Mouse (Mus musculus) embryo, embryonic 9.5 days (tissue): Measurements from ENCODE around the gene Cd2.

Experiments
- DNase-seq: peaks from one replicate; pipeline ENCODE4 v3.0.0-alpha.2; 2017; ENCODE audit errors: extremely low spot score

The Cd2 gene

GRCm38 (mm10) chr3:101274794-101275193 lies 12.9 kb downstream of the Cd2 start:
- DNase-seq = no peak

DNA sequence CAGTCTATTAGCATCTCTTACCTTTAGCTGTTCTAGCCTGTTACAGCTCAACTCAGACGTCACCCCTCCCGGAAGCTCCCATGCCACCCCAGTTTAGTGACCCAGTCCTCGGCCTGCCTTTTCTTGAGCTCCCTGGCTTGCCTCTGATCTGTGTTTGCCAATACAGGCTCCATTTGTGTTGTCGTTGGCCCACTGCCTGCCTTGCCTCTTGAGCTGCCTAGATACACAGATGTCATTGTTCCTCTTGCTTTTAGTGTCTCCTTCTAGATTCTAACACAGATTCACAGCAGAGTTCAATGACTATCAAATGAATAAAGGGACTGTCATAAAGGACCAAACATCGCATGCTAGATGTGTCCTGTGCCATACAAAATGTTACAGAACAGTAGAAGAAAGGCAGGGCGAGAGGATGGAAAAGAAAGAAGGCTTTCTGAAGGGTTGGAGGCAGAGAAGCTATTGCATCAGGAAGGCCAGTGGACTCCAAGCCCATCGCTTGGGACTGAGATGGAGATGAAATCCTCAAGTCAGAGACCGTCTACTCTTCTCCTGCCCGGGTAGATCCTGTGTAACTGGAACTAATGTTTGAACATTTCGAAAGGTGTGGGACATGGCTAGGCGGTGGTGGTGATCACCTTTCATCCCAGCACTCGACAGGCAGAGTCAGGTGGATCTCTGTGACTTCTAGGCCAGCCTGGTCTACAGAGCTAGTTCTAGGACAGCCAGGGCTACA lies 13.5 kb downstream of the Cd2 start:
- no peak for DNase-seq

GRCm38 (mm10) chr3:101272166-101272565 lies 15.6 kb downstream of the Cd2 start:
- DNase-seq = no peak

GRCm38 (mm10) chr3:101270833-101271232 lies 16.9 kb downstream of the Cd2 start:
- DNase-seq = no peak

DNA sequence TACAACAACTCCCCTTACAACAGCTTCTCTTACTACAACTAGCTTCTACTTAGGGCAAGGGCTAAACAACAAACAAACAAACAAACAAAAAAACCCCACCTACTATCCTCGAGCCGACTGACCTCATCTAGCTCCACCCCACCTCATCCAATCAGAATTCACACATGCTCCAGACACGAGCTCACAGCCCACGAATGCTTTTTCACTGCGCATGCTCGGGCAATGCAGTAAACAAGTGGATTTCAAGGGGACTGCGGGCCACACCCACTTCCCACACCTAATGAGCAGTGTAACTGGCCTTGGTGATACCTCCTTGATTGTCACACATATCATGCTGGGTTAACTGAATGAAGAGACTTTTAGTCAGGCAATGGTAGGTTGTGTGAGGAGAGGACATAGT lies 19.4 kb downstream of the Cd2 start:
- no peak for DNase-seq

DNA sequence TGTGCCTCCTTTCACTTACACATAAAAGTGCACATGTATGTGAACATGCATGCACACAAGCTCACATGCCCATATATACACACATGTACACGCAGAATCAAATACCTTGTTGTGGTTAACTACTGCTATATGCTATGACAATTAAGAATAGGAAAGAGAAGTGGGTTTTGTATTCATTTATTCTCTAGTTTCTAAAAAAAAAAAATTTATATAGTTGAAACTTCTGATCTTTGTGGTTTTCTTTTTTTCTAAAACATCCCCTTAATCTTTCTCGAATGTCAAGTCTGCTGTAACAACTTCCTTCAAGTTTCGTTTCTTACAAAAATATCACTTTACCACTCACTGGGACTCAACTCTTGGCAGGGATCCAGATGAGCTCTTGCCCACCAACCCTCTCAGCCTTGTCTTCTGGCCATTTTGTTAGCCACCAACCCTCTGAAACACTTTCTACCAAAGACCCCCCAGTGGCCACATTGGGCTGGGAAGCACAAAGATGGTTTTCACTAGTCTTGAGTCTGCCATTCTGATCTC lies 22.1 kb downstream of the Cd2 start:
- no peak for DNase-seq

DNA sequence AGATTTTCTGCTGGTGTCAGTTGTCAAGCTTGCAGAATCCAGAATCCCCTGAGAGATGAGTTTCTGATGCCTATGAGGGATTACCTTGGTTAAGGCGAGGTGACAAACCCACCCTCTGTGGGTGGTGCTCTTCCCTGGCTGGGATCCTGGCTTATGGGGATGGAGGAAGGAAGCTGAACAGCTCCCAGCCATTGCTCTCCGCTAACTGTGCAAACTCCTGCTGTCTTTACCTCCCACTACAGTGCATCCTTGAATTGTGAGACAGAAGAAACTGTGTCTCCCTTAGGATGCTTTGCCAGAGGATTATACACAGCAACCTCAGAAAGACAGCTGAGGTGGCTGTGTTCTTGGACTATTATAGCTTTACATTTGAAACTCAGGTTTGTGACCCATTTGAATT lies 28.8 kb downstream of the Cd2 start:
- no peak for DNase-seq

GRCm38 (mm10) chr3:101256090-101256489 lies 31.6 kb downstream of the Cd2 start:
- DNase-seq = no peak

- DNase-seq = no peak
These were observed 35.6 kb downstream of the Cd2 start for GRCm38 (mm10) chr3:101252141-101252540.

- no peak for DNase-seq
These were observed 37.9 kb downstream of the Cd2 start for GRCm38 (mm10) chr3:101249846-101250245.

- DNase-seq = no peak
These were observed 42.5 kb downstream of the Cd2 start for GRCm38 (mm10) chr3:101245212-101245611.

- no peak for DNase-seq
These were observed 44.7 kb downstream of the Cd2 start for GRCm38 (mm10) chr3:101243002-101243401.

GRCm38 (mm10) chr3:101241866-101242265 lies 45.9 kb downstream of the Cd2 start:
- DNase-seq = no peak

GRCm38 (mm10) chr3:101240859-101241258 lies 46.9 kb downstream of the Cd2 start:
- DNase-seq = no peak

- DNase-seq = no peak
These were observed 48.5 kb downstream of the Cd2 start for GRCm38 (mm10) chr3:101239236-101239635.

DNA sequence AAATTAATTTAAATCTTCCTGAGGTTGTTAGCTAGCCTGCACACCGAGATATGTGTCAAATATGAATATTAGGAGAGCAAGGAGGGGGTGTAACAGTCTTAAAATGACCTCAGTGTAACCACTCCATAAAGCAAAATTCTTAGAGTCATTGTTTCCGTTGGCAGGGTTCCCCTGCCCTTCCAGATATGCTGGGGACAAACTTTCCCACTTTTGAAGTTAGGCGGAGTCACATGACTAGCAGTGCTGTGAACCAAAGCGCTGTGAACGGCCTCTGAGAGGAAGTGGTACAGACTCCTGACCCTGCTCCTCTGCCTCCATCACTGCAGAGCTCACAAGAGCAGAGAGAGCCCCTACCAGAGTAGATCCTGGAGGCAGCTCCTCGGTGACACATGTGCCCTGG lies 49.0 kb downstream of the Cd2 start:
- no peak for DNase-seq

- DNase-seq = peak; percentile 28
These were observed 50.5 kb downstream of the Cd2 start for GRCm38 (mm10) chr3:101236995-101237808.

GRCm38 (mm10) chr3:101236261-101236660 lies 51.5 kb downstream of the Cd2 start:
- DNase-seq = no peak

DNA sequence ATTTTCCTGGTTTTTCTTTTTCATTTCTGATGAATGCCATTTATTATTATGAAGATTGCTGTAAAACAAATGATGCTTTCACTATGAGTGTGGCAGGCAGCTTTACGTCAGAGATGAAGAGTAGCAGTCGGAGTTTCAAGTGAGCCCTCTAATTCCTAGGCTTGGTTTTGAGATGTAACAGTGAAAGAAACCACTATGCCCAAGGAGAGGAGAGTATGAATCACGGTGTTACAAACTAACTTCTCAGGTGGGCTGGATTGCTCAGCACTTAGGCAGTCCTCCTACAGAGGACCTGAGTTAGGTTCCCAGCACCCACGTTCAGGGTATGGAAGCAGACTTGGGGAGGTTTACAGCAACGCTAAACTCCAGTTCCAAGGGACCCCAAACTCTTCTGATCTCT lies 52.4 kb downstream of the Cd2 start:
- no peak for DNase-seq

DNA sequence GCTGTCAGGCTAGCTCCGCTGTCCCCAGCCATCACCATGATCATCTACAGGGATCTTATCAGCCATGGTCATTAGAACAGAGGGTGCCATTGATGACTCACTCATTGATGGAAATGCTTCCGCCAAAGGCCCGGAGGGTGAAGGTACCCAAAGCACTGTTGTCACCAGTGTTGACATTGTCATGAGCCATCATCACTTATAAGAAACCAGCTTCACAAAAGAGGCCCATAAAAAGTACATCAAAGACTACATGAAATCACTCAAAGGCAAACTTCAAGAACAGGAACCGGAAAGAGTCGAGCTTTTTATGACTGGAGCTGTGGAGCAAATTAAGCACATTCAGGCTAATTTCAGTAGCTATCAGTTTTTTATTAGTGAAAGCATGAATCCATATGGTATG lies 54.3 kb downstream of the Cd2 start:
- no peak for DNase-seq

DNA sequence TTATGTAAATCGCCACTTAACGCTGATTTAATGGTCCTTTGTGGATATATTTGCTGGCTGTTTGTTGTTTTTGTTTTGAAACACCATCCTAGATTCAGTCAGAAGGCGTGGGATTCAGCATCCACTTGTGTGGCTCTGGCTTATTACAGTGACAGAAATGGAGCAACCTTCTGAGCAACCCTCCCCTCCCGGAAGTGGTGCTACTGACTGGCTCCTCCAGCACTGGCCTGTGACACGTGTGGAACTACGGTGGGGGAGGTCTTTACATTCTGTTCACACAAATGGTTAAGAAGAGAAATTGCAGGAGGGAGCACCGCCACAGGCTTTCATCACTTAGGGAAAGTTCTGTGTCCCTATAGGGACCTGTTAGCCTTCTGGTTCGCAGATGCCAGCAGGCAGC lies 55.2 kb downstream of the Cd2 start:
- DNase-seq = no peak

DNA sequence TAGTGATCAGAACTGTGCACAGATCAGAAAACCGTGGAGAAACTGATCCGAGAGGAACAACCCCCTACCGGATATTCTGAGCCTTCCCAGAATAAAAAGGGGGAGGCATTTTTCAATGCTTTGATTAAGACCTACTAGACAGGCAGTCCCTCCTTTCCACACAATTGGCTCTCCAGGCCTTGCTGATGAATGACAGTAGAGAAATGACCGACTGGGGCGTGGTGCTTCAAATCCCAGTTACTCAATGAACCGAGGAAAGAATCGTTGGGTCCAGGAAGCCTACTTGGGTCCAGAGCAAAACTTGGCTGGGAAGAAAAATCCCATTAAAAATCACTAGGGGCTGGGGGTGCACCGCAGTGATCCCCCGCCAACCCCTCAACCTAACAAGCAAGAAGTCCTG lies 57.5 kb downstream of the Cd2 start:
- DNase-seq = no peak

DNA sequence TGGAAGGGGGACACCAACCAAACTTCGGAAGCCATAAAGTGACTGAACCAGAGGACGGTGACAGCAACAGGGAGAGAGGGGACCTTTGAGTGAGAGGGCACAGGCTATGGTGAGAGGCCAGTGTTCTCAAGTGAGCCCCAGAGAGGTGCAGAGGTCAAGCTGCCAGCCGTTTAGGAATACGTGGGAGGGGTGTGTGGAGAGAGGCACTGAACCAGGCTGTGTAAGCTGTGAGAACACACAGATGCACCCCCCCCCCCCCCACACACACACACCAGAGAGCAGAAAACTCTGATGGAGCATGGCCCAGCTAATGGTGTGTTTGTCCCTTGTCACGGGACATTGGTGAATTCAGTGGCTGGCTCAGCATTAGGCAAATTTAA lies 58.2 kb downstream of the Cd2 start:
- DNase-seq = peak; percentile 16
